Mouse (Mus musculus): ENCODE results near the gene Grin3b.

DNA sequence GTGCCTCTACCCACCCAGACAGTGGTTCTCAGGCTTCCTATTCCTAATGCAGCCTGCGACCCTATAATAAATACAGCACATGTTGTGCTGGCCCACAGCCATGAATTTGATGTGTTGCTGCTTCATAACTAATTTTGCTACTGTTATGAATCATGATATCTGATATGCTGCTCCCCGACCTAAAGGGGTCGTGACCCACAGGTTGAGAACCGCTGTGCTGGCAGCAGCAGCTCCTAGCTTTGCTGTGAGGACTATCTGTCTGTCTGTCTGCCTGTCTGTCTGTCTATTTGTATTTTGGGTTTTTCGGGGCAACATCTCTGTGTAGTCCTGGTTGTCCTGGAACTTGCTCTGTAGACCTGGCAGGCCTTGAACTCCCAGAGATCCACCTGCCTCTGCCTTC, 53.2 kb downstream of the Grin3b start:
- TF ChIP-seq CTCF (IDR thresholded peaks at IDR 0.05; ENCODE audit: low read depth, low read length) (no peak), POLR2A (IDR thresholded peaks at IDR 0.05; ENCODE audit: borderline replicate concordance, low read depth, low read length) (no peak)
